Mouse (Mus musculus) G1E (cell line): Measurements from ENCODE around the gene Hectd4.

Source experiments
- CTCF ChIP-seq: IDR thresholded peaks from 2 replicates; pipeline ENCODE4 v1.5.1; 2012; ENCODE audit warnings: low read depth, low read length, inconsistent platforms, mixed read lengths
- GATA1 ChIP-seq: IDR thresholded peaks from 2 replicates; pipeline ENCODE4 v1.6.1; 2012; ENCODE audit warnings: borderline replicate concordance, low read length, inconsistent platforms, mixed read lengths

GRCm38 (mm10) chr5:121262415-121262814 lies 42.4 kb downstream of the Hectd4 start:
- no peak for TF ChIP-seq CTCF
- TF ChIP-seq GATA1 = no peak
